Mouse (Mus musculus): ENCODE measurements around the gene Csf2rb2. TPM values are rescaled to one million over a fixed set of nuclear protein-coding genes. Genes with fewer than 3 reads are reported as not detected.
"Not testable (repeated sequence)": the region's sequence is repeated elsewhere in the genome, so short reads cannot be mapped to it uniquely, and the experiment has no call there.

Gene Csf2rb2
- polyA plus RNA-seq (2012; rRNA removed): 0.20 and 0.24 TPM in 2 replicates

- TF ChIP-seq CTCF (IDR thresholded peaks at IDR 0.05; ENCODE audit: borderline replicate concordance, insufficient read depth, low read depth, low read length): no peak
- no peak for TF ChIP-seq POLR2A (IDR thresholded peaks at IDR 0.05; ENCODE audit: borderline replicate concordance, insufficient read depth, low read length)
- no peak within 1 kb of the TSS for H3K4me3 ChIP-seq (replicated peaks; ENCODE audit: insufficient read depth, low read depth, low read length)
- no peak within 1 kb of the TSS for H3K27ac ChIP-seq (ENCODE audit: insufficient read depth, low read length)
- no peaks in the 10 kb centered on the region; the same call in 1 of the 2 replicates for H3K27me3 ChIP-seq (ENCODE audit: control insufficient read depth, insufficient read depth, low read length)
- 76% methylated on average over 10 of the region's 10 CpGs for WGBS
- DNase-seq: no peak
- H3K4me1 ChIP-seq (ENCODE audit: control insufficient read depth, insufficient read depth, low read length): no peaks in the 10 kb centered on the region
These were observed at the start of gene Csf2rb2 for GRCm38 (mm10) chr15:78305341-78305933. TSS of gene Csf2rb2 (minus strand) at chr15:78305721.

GRCm38 (mm10) chr15:78354958-78355357 is 49.4 kb upstream of the Csf2rb2 start:
- peak; percentile 23 to 30 for DNase-seq
- Histone ChIP-seq H3K27me3 (ENCODE audit: control insufficient read depth, insufficient read depth, low read length) (no peaks in the 10 kb centered on the region; the same call in 1 of the 2 replicates), H3K4me3 (replicated peaks; ENCODE audit: insufficient read depth, low read depth, low read length) (no peak overlapping the region), H3K27ac (ENCODE audit: insufficient read depth, low read length) (no peak overlapping the region), H3K4me1 (ENCODE audit: control insufficient read depth, insufficient read depth, low read length) (no peaks in the 10 kb centered on the region)
- 0% methylated on average over 1 of the region's 1 CpGs for WGBS
- no peak for TF ChIP-seq POLR2A (IDR thresholded peaks at IDR 0.05; ENCODE audit: borderline replicate concordance, insufficient read depth, low read length)
- peak; percentile 57 for TF ChIP-seq CTCF (IDR thresholded peaks at IDR 0.05; ENCODE audit: borderline replicate concordance, insufficient read depth, low read depth, low read length)

- 56% methylated on average over 3 of the region's 3 CpGs for WGBS
- no peak for DNase-seq
- Histone ChIP-seq H3K4me1 (ENCODE audit: control insufficient read depth, insufficient read depth, low read length) (no peaks in the 10 kb centered on the region), H3K27me3 (ENCODE audit: control insufficient read depth, insufficient read depth, low read length) (no peaks in the 10 kb centered on the region; the same call in 1 of the 2 replicates), H3K27ac (ENCODE audit: insufficient read depth, low read length) (no peak overlapping the region), H3K4me3 (replicated peaks; ENCODE audit: insufficient read depth, low read depth, low read length) (no peak overlapping the region)
- TF ChIP-seq CTCF (IDR thresholded peaks at IDR 0.05; ENCODE audit: borderline replicate concordance, insufficient read depth, low read depth, low read length): no peak
- TF ChIP-seq POLR2A (IDR thresholded peaks at IDR 0.05; ENCODE audit: borderline replicate concordance, insufficient read depth, low read length): no peak
These were observed 46.2 kb upstream of the Csf2rb2 start for GRCm38 (mm10) chr15:78351586-78352165.

- H3K4me3 ChIP-seq (replicated peaks; ENCODE audit: insufficient read depth, low read depth, low read length): no peak overlapping the region
- H3K4me1 ChIP-seq (ENCODE audit: control insufficient read depth, insufficient read depth, low read length): peaks cover 4% of the 10 kb centered on the region
- TF ChIP-seq CTCF (IDR thresholded peaks at IDR 0.05; ENCODE audit: borderline replicate concordance, insufficient read depth, low read depth, low read length) (no peak), POLR2A (IDR thresholded peaks at IDR 0.05; ENCODE audit: borderline replicate concordance, insufficient read depth, low read length) (no peak)
- DNase-seq: no peak
- H3K27me3 ChIP-seq (ENCODE audit: control insufficient read depth, insufficient read depth, low read length): no peaks in the 10 kb centered on the region
- no peak overlapping the region for H3K27ac ChIP-seq (ENCODE audit: insufficient read depth, low read length)
- WGBS: 89% methylated on average over 3 of the region's 3 CpGs
These were observed 39.0 kb upstream of the Csf2rb2 start for GRCm38 (mm10) chr15:78344567-78344966.

GRCm38 (mm10) chr15:78343683-78344082 is 38.2 kb upstream of the Csf2rb2 start:
- H3K27me3 ChIP-seq (ENCODE audit: control insufficient read depth, insufficient read depth, low read length): no peaks in the 10 kb centered on the region
- DNase-seq: no peak
- H3K4me3 ChIP-seq (replicated peaks; ENCODE audit: insufficient read depth, low read depth, low read length): no peak overlapping the region
- H3K4me1 ChIP-seq (ENCODE audit: control insufficient read depth, insufficient read depth, low read length): peaks cover 4% of the 10 kb centered on the region
- TF ChIP-seq CTCF (IDR thresholded peaks at IDR 0.05; ENCODE audit: borderline replicate concordance, insufficient read depth, low read depth, low read length) (no peak), POLR2A (IDR thresholded peaks at IDR 0.05; ENCODE audit: borderline replicate concordance, insufficient read depth, low read length) (no peak)
- H3K27ac ChIP-seq (ENCODE audit: insufficient read depth, low read length): no peak overlapping the region
- 20% methylated on average over 1 of the region's 1 CpGs for WGBS

- WGBS: 79% methylated on average over 7 of the region's 7 CpGs
- not testable (repeated sequence) for H3K27me3 ChIP-seq (ENCODE audit: control insufficient read depth, insufficient read depth, low read length); H3K4me1 ChIP-seq (ENCODE audit: control insufficient read depth, insufficient read depth, low read length); DNase-seq; H3K27ac ChIP-seq (ENCODE audit: insufficient read depth, low read length); H3K4me3 ChIP-seq (replicated peaks; ENCODE audit: insufficient read depth, low read depth, low read length)
These were observed 35.4 kb upstream of the Csf2rb2 start for GRCm38 (mm10) chr15:78340919-78341318.

- TF ChIP-seq CTCF (IDR thresholded peaks at IDR 0.05; ENCODE audit: borderline replicate concordance, insufficient read depth, low read depth, low read length): peak; percentile 81
- DNase-seq: peak; percentile 45 to 46
- WGBS: 22% methylated on average over 7 of the region's 7 CpGs
- H3K27me3 ChIP-seq (ENCODE audit: control insufficient read depth, insufficient read depth, low read length); H3K4me1 ChIP-seq (ENCODE audit: control insufficient read depth, insufficient read depth, low read length); H3K4me3 ChIP-seq (replicated peaks; ENCODE audit: insufficient read depth, low read depth, low read length); H3K27ac ChIP-seq (ENCODE audit: insufficient read depth, low read length): not testable (repeated sequence)
These were observed 34.3 kb upstream of the Csf2rb2 start for GRCm38 (mm10) chr15:78339627-78340423.

GRCm38 (mm10) chr15:78334380-78334779 is 28.9 kb upstream of the Csf2rb2 start:
- DNase-seq: no peak
- no peak for TF ChIP-seq CTCF (IDR thresholded peaks at IDR 0.05; ENCODE audit: borderline replicate concordance, insufficient read depth, low read depth, low read length)
- TF ChIP-seq POLR2A (IDR thresholded peaks at IDR 0.05; ENCODE audit: borderline replicate concordance, insufficient read depth, low read length): no peak
- Histone ChIP-seq H3K4me1 (ENCODE audit: control insufficient read depth, insufficient read depth, low read length) (no peaks in the 10 kb centered on the region), H3K27me3 (ENCODE audit: control insufficient read depth, insufficient read depth, low read length) (no peaks in the 10 kb centered on the region), H3K4me3 (replicated peaks; ENCODE audit: insufficient read depth, low read depth, low read length) (no peak overlapping the region), H3K27ac (ENCODE audit: insufficient read depth, low read length) (no peak overlapping the region)
- WGBS: 95% methylated on average over 3 of the region's 3 CpGs
